Mouse (Mus musculus) C2C12 (cell line): ENCODE measurements around the gene Usp43. TPM values are rescaled to one million over a fixed set of nuclear protein-coding genes. Genes with fewer than 3 reads are reported as not detected.

Experiments used
- H3K27me3 ChIP-seq: one replicate; pipeline ENCODE4 v1.6.1; 2011; ENCODE audit not compliant: control insufficient read depth, insufficient read depth, insufficient read length
- H3K36me3 ChIP-seq: one replicate; pipeline ENCODE4 v1.6.1; 2011; ENCODE audit not compliant: control insufficient read depth, insufficient read depth
- H3K4me3 ChIP-seq: one replicate; pipeline ENCODE4 v1.5.1; 2011; ENCODE audit warnings: mild to moderate bottlenecking, control low read depth; ENCODE audit not compliant: poor library complexity, insufficient read depth, severe bottlenecking
- H3K79me2 ChIP-seq: one replicate; pipeline ENCODE4 v1.6.1; 2011; ENCODE audit not compliant: control insufficient read depth, insufficient read depth
- H3K79me3 ChIP-seq: one replicate; pipeline ENCODE4 v1.6.1; 2011; ENCODE audit warnings: low read depth, control low read depth
- H3ac ChIP-seq: one replicate; pipeline ENCODE3; 2011; ENCODE audit warnings: low read depth; ENCODE audit not compliant: control insufficient read depth, insufficient read length
- CEBPB ChIP-seq: IDR thresholded peaks from one replicate; pipeline ENCODE4 v1.6.1; 2011; ENCODE audit warnings: low read depth, mild to moderate bottlenecking, control low read depth, moderate library complexity
- CTCF ChIP-seq: IDR thresholded peaks from one replicate; pipeline ENCODE4 v1.5.1; 2011; ENCODE audit not compliant: control insufficient read depth, insufficient read depth, insufficient read length
- FOSL1 ChIP-seq: IDR thresholded peaks from one replicate; pipeline ENCODE4 v1.8.0; 2011; ENCODE audit warnings: mild to moderate bottlenecking, low read length; ENCODE audit not compliant: poor library complexity, insufficient read depth, severe bottlenecking
- MAX ChIP-seq: IDR thresholded peaks from one replicate; pipeline ENCODE4 v1.6.1; 2011; ENCODE audit warnings: mild to moderate bottlenecking, control low read depth
- MYOD1 ChIP-seq: IDR thresholded peaks from one replicate; pipeline ENCODE4 v1.6.1; 2011; ENCODE audit warnings: low read depth; ENCODE audit not compliant: control insufficient read depth, insufficient read length
- MYOG ChIP-seq: IDR thresholded peaks from one replicate; pipeline ENCODE4 v1.6.1; 2011; ENCODE audit not compliant: control insufficient read depth, insufficient read length; ENCODE audit errors: extremely low read depth
- USF1 ChIP-seq: IDR thresholded peaks from one replicate; pipeline ENCODE4 v1.6.1; 2011; ENCODE audit warnings: low read depth, mild to moderate bottlenecking, control low read depth, moderate library complexity
- polyA plus RNA-seq: library from polyadenylated mRNA; unstranded; fragments of >200 nt; fragmentation: generic; extraction: Trizol; gene quantifications from one replicate; pipeline ENCODE4 v1.2.1, GENCODE M21; 2012; ENCODE audit warnings: missing spikeins

Usp43 gene
- polyA plus RNA-seq, 1 experiment = 3.4 TPM

DNA sequence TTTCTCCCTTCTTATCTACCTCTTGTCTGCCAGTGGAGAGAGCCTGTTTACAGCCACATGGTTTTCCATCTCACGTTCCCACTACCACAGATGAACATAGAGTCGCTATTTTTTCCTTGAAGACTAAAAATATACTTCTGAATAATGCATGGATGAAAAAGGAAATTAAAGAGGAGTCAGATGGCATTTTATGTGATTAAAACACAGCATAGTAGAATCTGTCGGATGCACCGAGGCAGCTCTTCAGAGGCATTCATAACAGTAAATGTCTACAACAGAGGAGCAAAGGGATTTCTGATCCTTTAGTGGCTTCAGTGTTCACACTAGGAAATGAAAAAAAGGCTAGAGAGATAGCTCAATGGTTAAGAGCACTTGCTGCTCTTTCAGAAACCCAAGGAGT lies 76.8 kb downstream of the Usp43 start:
- TF ChIP-seq FOSL1 = no peak
- TF ChIP-seq CTCF = no peak
- TF ChIP-seq MAX = no peak
- no peak for TF ChIP-seq USF1
- no peak for TF ChIP-seq MYOD1
- no peak for TF ChIP-seq MYOG
- no peak for TF ChIP-seq CEBPB
- no peak overlapping the region for H3ac ChIP-seq
- H3K36me3 ChIP-seq = no peaks in the 10 kb centered on the region
- H3K79me3 ChIP-seq = no peaks in the 10 kb centered on the region
- H3K4me3 ChIP-seq = no peak overlapping the region
- H3K79me2 ChIP-seq = no peaks in the 10 kb centered on the region
- H3K27me3 ChIP-seq = no peaks in the 10 kb centered on the region

DNA sequence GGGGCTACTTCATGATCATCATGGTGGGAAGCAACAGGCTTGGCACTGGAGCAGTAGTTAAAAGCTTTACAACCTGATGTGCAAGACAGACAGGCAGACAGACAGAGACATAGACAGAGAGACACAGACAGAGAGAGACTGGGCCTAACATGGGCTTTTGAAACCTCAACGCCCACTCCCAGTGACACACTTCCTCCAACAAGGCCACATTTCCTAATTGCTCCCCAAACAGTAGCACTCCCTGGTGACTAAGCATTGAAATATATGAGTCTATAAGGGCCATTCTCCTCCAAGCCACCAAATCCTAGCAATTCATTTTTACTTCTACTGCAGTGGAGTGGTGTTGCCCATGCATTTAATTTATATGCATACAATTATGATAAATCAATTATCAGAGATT lies 82.1 kb downstream of the Usp43 start:
- H3K27me3 ChIP-seq = no peaks in the 10 kb centered on the region
- H3K4me3 ChIP-seq = no peak overlapping the region
- no peaks in the 10 kb centered on the region for H3K79me2 ChIP-seq
- TF ChIP-seq MYOG = no peak
- peak; percentile 7 for TF ChIP-seq FOSL1
- TF ChIP-seq MYOD1 = no peak
- peak; percentile 12 for TF ChIP-seq CEBPB
- TF ChIP-seq CTCF = no peak
- peak; percentile 32 for TF ChIP-seq MAX
- no peak for TF ChIP-seq USF1
- no peaks in the 10 kb centered on the region for H3K79me3 ChIP-seq
- no peak overlapping the region for H3ac ChIP-seq
- no peaks in the 10 kb centered on the region for H3K36me3 ChIP-seq

DNA sequence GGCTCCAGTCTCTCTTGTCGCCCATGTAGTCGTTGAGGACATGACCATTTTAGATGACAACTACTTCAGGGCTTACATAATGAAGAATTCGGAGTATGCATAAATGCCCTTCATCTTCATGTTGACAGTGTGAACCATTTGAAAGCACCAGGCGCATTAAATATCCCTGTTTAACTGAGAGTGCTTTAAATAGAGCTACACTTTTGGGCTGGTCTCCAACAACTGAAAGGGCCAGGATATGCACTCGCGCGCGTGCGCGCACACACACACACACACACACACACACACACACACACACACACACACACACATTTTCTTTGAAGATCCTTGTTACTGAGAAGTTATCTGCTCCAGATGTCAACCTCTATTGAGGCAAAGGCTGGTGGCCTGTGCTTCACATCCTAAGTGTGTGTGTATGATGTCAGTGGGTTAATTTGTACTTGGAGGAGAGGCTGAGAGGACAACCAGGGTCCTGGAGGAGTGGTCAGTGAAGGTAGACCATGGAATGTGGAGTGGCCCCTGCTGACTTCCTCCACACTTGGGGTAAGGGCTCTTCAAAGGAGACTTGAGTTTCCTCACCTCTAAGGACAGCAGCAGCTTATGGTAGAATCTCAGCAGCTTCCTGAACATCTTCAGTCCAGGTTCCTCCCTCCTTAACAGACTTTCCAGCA lies 86.4 kb downstream of the Usp43 start:
- TF ChIP-seq MAX (no peak), CTCF (no peak), CEBPB (no peak), USF1 (no peak), MYOG (no peak), FOSL1 (no peak), MYOD1 (no peak)
- Histone ChIP-seq H3K4me3 (no peak overlapping the region), H3K36me3 (no peaks in the 10 kb centered on the region), H3ac (no peak overlapping the region), H3K79me2 (no peaks in the 10 kb centered on the region), H3K27me3 (no peaks in the 10 kb centered on the region), H3K79me3 (no peaks in the 10 kb centered on the region)

DNA sequence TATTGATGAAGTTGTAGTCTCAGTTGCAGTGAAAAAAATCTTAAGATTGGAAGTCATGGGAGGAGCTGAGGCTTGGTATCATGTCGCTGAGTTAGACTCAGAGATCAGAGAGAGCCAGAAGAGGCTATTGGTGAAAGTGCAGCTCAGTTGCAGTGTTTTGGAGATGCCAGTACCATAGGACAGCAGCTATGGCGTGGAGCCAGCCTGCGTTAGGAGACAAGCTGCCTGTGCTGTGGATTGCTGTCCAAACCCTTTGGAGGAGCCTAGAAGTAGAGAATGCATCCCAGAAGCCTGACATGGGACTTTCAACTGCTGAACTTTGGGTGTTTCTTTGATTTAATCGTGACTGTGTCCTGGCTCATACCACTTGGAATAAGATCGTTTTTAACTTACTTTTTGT lies 90.1 kb downstream of the Usp43 start:
- Histone ChIP-seq H3K27me3 (no peaks in the 10 kb centered on the region), H3K36me3 (no peaks in the 10 kb centered on the region), H3K4me3 (no peak overlapping the region), H3K79me2 (no peaks in the 10 kb centered on the region), H3ac (no peak overlapping the region), H3K79me3 (no peaks in the 10 kb centered on the region)
- no peak for TF ChIP-seq MAX
- TF ChIP-seq FOSL1 = no peak
- no peak for TF ChIP-seq MYOD1
- no peak for TF ChIP-seq USF1
- no peak for TF ChIP-seq MYOG
- TF ChIP-seq CEBPB = no peak
- no peak for TF ChIP-seq CTCF

DNA sequence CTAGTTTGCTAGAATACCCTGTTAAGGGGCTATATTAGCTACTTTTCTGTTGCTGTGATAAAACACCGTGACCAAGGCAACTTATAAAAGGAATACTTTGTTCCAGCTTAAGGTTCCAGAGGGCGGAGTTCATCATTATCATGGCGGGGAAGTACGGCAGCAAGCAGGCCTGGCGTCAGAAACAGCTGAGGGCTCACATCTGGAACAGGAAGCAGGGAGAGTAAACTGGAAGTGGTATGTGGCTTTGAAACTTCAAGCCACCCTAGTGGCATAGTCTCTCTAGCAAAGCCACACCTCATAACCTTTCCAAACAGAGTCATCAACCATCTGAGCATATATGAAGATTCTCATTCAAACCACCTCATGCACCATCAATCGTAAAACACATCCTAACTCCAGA lies 92.4 kb downstream of the Usp43 start:
- Histone ChIP-seq H3K79me3 (no peaks in the 10 kb centered on the region), H3ac (no peak overlapping the region), H3K27me3 (no peaks in the 10 kb centered on the region), H3K36me3 (no peaks in the 10 kb centered on the region), H3K79me2 (no peaks in the 10 kb centered on the region), H3K4me3 (no peak overlapping the region)
- TF ChIP-seq MYOG = no peak
